Mouse (Mus musculus) Patski (cell line): ENCODE results near the gene Gas7. TPM values are rescaled to one million over a fixed set of nuclear protein-coding genes. Genes with fewer than 3 reads are reported as not detected.

Source experiments
- ATAC-seq: fragments of 100-300 bp; one replicate; pipeline ENCODE4 v1.8.0; 2021
- CTCF ChIA-PET: fragments of 350-600 bp; sonication (Branson Sonifier 250); formaldehyde crosslinking; loops from one replicate; lab custom pipeline; 2022; ENCODE audit warnings: inconsistent platforms; lab: Charles Lee
- POLR2A ChIA-PET: fragments of 350-600 bp; sonication (Branson Sonifier 250); formaldehyde crosslinking; loops from one replicate; lab custom pipeline; 2022; ENCODE audit warnings: antibody characterized with exemption, inconsistent platforms; lab: Charles Lee
- DNase-seq: peaks from one replicate; pipeline ENCODE4 v3.0.0-alpha.2; 2011; ENCODE audit warnings: low read depth, low spot score
- H3K27me3 ChIP-seq: fragments of 371-371 bp; one replicate; pipeline ENCODE4 v1.5.1; 2021
- CTCF ChIP-seq: fragments of 100-300 bp; IDR thresholded peaks from one replicate; pipeline ENCODE4 v1.5.1; 2021
- in situ Hi-C: fragments of 300-500 bp; cut with MboI; formaldehyde crosslinking; loops from 3 replicates; pipeline ENCODE4 v1.11.1; 2018; ENCODE audit warnings: low pct_unique_long_range_greater_than_20kb, mixed read lengths
- polyA plus RNA-seq: library from polyadenylated mRNA; unstranded; gene quantifications from one replicate; pipeline ENCODE4 v1.2.3, GENCODE M21; 2021

Gene Gas7
- polyA plus RNA-seq, 1 experiment from 2014 or later, result 0.41 TPM

GRCm38 (mm10) chr11:67488156-67488555 is 32.9 kb downstream of the Gas7 start:
- no peak for TF ChIP-seq CTCF
- in situ Hi-C loops, result no loop called here
- ATAC-seq (no peak), DNase-seq (no peak)
- ChIA-PET POLR2A (no interaction called here), CTCF (no interaction called here)
- peaks cover 12% of the 10 kb centered on the region for H3K27me3 ChIP-seq

- DNase-seq (no peak), ATAC-seq (no peak)
- ChIA-PET POLR2A (no interaction called here), CTCF (no interaction called here)
- TF ChIP-seq CTCF, result no peak
- peaks cover 12% of the 10 kb centered on the region for H3K27me3 ChIP-seq
- in situ Hi-C loops, result no loop called here
Observed at GRCm38 (mm10) chr11:67489647-67490175, 34.5 kb downstream of the Gas7 start.

DNA sequence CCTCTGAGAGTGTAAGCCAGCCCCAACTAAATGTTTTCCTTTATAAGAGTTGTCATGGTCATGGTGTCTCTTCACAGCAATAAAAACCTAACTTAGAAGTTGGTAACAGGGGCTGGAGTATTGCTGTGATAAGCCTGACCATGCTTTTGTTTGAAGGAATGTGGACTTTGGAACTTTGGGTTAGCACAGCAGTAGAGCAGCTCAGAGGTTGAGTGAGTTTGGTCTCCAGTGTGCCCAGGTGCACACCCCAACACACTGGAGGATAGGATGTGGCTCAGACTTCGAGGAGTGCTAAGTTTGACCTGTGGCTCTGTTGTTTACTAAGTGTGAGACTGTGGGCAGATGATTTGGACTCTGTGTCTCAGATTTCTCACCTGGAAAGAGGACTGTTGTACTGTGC is 41.6 kb downstream of the Gas7 start:
- in situ Hi-C loops, result no loop called here
- ATAC-seq, result no peak
- TF ChIP-seq CTCF, result no peak
- ChIA-PET CTCF (no interaction called here), POLR2A (no interaction called here)
- no peak for DNase-seq
- H3K27me3 ChIP-seq, result no peaks in the 10 kb centered on the region

DNA sequence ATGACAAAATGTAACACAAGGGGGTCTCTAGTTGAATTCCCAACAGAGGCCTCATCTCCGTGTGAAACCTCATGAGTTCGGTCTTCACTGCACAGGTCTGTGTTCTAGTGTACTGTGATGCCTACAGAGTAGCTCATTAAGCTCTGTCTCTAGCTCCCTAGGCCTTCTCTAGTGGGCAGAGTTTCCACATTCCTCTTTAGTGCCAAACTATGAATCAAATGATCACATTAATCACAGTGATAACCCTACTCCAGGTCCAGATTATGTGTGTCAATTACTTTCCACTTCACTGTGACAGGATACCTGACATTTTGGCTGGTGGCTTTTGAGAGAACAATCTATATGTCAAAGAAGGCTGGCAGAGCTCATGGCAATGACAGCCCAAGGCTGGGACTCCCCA is 44.9 kb downstream of the Gas7 start:
- no peaks in the 10 kb centered on the region for H3K27me3 ChIP-seq
- ATAC-seq, result no peak
- in situ Hi-C loops, result no loop called here
- DNase-seq, result no peak
- CTCF ChIA-PET, result interaction anchor here (1.8 kb wide), 1 partner anchor 14 kb away, joined by 4 read pairs; no protein-coding TSS in a partner anchor
- POLR2A ChIA-PET, result no interaction called here
- TF ChIP-seq CTCF, result no peak

DNA sequence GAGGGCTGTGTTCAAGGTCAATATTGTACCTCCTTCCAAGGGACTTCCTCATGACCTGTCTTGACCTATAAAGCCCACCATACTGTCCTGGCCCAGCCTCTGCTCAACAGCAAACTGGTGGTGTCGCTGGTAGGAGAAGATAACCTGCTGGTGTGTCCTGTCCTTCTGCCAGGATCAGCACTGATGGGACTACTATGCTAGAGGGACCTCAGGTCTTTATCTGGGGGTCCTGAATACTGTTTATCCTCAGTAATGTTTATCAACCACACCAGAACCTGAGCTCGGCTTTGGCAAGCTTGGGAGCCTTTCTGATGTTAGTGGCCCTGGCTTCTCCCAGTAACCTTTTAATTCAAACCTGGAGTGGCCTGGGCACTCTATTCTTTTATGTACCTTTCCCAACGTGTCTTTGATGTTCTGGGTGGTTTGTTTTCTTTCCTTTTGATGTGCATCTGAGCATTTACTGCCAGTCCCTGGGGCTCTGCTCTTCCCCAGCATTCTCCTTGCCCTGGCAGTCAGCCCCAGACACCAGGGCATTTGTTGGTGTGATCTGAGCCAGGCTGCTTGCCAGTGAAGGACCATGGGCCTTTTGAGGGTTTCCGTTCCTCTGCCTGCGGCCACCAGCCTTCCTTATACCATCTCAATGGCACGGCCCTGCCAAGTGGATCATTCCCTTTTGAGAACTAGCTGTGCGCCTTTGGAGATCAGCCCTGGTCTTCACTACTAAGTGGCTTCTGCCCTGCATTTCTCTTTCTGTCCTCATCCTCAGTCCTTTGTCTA is 46.4 kb downstream of the Gas7 start:
- ATAC-seq, result no peak
- ChIA-PET CTCF (no interaction called here), POLR2A (no interaction called here)
- TF ChIP-seq CTCF, result no peak
- in situ Hi-C loops, result no loop called here
- no peak for DNase-seq
- no peaks in the 10 kb centered on the region for H3K27me3 ChIP-seq

DNA sequence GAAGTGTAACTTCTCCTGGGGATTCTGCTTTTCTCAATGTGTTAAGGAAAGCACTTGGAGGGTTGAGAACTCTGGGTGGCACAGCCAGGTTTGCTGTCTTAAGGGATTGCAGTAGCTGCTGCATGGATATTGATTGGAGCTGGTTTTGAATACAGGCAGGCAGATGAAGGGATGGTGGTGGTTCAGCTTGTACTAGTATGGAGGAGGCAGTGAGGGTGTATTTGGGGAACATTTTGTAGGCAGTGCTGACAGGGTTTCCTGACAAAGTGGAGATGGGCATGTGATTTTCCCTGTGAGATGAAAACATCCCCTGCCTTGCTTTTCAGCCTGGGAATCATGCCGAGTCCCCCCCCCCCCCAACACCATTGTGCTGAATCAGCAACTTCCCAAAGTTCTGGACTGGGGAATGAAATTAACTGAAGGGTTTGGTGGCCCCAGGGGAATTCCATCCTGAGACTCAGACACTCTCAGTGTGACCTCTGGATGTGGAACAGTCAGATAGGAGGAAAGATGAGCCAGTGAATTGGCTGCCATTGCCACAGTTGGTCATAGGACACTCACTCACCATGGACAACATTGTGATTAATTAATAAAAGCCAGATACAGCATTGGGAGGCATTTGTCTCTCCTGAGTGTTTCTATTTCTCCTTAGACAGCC is 54.1 kb downstream of the Gas7 start:
- no peaks in the 10 kb centered on the region for H3K27me3 ChIP-seq
- ChIA-PET POLR2A (interaction anchor here (0.7 kb wide), 1 partner anchor 49 kb away, joined by 3 read pairs; no protein-coding TSS in a partner anchor), CTCF (interaction anchor here (0.8 kb wide), 1 partner anchor 11 kb away, joined by 3 read pairs; no protein-coding TSS in a partner anchor)
- no peak for TF ChIP-seq CTCF
- DNase-seq (no peak), ATAC-seq (no peak)
- in situ Hi-C loops, result no loop called here

- TF ChIP-seq CTCF, result no peak
- POLR2A ChIA-PET, result no interaction called here
- no peaks in the 10 kb centered on the region for H3K27me3 ChIP-seq
- in situ Hi-C loops, result no loop called here
- ATAC-seq (no peak), DNase-seq (no peak)
- CTCF ChIA-PET, result interaction anchor here (1.3 kb wide), 1 partner anchor 12 kb away, joined by 4 read pairs; no protein-coding TSS in a partner anchor
Observed at GRCm38 (mm10) chr11:67510831-67511230, 55.6 kb downstream of the Gas7 start.

DNA sequence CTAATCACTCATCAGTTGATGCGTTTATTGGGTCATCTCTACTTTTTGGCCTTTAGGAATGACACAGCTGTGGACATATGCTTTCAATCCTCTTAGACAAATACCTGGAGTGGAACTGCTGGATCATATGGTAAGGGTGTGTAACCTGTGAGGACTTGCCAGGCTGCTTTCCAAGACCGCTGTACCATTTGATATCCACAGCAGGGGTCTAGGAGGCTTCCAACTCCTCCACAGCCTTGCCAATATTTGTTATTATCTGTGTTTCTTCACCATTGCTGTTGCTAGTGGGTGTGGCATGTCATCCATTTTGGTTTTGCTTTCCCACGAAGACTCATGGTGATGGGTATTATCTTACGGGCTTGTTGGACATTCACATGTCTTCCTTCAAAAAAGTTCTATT is 57.8 kb downstream of the Gas7 start:
- CTCF ChIA-PET, result no interaction called here
- no peak for ATAC-seq
- in situ Hi-C loops, result no loop called here
- DNase-seq, result no peak
- H3K27me3 ChIP-seq, result no peaks in the 10 kb centered on the region
- TF ChIP-seq CTCF, result no peak
- POLR2A ChIA-PET, result no interaction called here

DNA sequence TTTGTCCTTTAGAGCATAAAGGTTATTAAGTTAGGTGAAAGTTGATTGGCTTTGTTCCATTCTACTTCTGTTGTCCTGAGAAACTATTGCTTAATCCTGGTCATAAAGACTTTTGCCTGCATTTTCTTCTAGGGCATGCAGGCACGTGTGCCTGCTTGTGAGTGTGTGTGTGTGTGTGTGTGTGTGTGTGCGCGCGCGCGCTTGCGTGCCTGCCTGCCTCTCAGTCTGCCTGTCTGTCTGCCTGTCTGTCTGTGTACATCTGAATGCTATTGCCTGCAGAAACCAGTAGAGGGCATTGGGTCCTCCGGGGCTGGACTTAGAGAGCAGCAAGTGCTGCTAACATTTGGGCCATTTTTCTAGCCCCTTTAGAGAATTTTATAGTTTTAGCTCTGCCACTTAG is 59.2 kb downstream of the Gas7 start:
- no peaks in the 10 kb centered on the region for H3K27me3 ChIP-seq
- no peak for TF ChIP-seq CTCF
- in situ Hi-C loops, result no loop called here
- CTCF ChIA-PET, result interaction anchor here (1.2 kb wide), 1 partner anchor 15 kb away, joined by 4 read pairs; no protein-coding TSS in a partner anchor
- POLR2A ChIA-PET, result no interaction called here
- ATAC-seq, result no peak
- no peak for DNase-seq

DNA sequence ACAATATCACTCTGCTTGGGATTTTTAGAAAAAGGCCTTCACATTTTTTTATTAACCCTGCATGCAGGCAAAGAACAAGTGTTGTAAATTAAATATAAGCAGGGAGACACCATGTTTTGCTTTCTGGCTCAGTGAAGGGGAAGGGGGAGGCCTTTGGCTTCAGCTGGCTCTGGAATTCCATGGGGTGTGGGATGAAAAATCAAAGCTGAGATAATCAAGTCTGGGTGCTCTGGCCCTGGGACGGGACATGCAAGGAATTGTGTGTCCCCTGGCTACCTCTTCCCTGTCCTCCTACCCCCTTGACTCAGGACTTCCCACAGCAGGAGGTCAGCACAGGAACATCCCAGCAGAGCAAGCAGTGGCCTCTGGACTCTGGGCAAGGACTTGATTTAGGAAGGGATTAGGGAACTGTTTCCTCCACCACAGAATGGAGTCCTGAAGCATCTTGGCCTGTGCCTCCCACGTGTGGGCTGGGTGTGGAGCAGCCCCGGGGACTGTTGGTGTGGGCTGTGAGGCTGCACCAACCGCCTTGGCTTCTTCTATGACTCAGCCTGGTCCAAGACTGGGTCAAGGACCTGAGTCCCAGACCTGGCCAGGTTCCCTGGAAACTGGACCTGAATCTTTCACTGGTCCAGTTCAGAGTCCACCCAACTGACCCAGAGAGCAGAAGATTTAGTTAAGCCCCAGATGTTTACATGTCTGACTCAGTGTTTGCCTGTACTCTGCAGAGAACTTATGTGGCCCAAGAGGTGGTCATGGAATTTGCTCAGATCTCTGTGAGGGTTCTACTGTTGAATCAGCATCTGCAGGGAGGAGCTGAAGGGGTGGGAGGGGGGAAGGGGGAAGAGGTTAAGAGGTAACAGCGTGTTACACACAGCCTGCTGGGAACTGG is 60.0 kb downstream of the Gas7 start:
- ATAC-seq (peak; percentile 88), DNase-seq (peak; percentile 39)
- in situ Hi-C loops, result no loop called here
- POLR2A ChIA-PET, result no interaction called here
- no peak for TF ChIP-seq CTCF
- CTCF ChIA-PET, result no interaction called here
- H3K27me3 ChIP-seq, result no peaks in the 10 kb centered on the region
